Comparison of ENCODE assay signal across 8 mouse cellular contexts in genomic region chr9:7872775-7873439, GRCm38 (mm10). TPM values are rescaled to one million over a fixed set of nuclear protein-coding genes. Genes with fewer than 3 reads are reported as not detected.
DNase-seq lines count a peak whose midpoint lies in the region; ATAC-seq and TF ChIP-seq lines count a peak whose summit lies in the region.

TSS of gene Birc3 (minus strand) at chr9:7873186.

- H3K4me1 ChIP-seq in embryonic facial prominence, embryonic 11.5 days (ENCODE audit: control insufficient read depth, insufficient read depth, low read length) = no peaks in the 10 kb centered on the region
- peaks cover 6% of the 10 kb centered on the region for H3K4me1 ChIP-seq in heart, adult 2 months (ENCODE audit: control insufficient read depth, insufficient read depth, low read length)
- H3K4me1 ChIP-seq in liver, embryonic 12.5 days = peaks cover 31% of the 10 kb centered on the region
- H3K4me1 ChIP-seq in stomach, postnatal 0 days (replicated peaks; ENCODE audit: control insufficient read depth, insufficient read depth) = no peaks in the 10 kb centered on the region

- TF ChIP-seq POLR2A in heart, adult 2 months (IDR thresholded peaks at IDR 0.05; ENCODE audit: insufficient read depth, low read depth, low read length) = peak; percentile 55; the same call in 1 of the 2 replicates
- TF ChIP-seq POLR2A in myocyte (IDR thresholded peaks at IDR 0.05; ENCODE audit: insufficient read length, low read depth) = no peak

- H3K4me2 ChIP-seq in embryonic facial prominence, embryonic 11.5 days (ENCODE audit: low read depth, low read length) = peak within 1 kb of the TSS; percentile 71
- peak within 1 kb of the TSS; percentile 88 for H3K4me2 ChIP-seq in liver, embryonic 12.5 days
- H3K4me2 ChIP-seq in myocyte (ENCODE audit: low read depth) = peak within 1 kb of the TSS; percentile 2
- peak within 1 kb of the TSS; percentile 86 for H3K4me2 ChIP-seq in stomach, postnatal 0 days (replicated peaks; ENCODE audit: low read depth)

- no peaks in the 10 kb centered on the region; the same call in 1 of the 2 replicates for H3K79me2 ChIP-seq in heart, adult 2 months (replicated peaks; ENCODE audit: control insufficient read depth, insufficient read depth, low read length)
- no peaks in the 10 kb centered on the region for H3K79me2 ChIP-seq in myocyte (ENCODE audit: control insufficient read depth, insufficient read depth)

- DNase-seq in layer of hippocampus, adult 11-12 months (ENCODE audit: low spot score) = peak; percentile 44
- DNase-seq in layer of hippocampus, adult 9-10 months (ENCODE audit: low spot score) = no peak
- peak; percentile 80 for DNase-seq in embryonic facial prominence, embryonic 11.5 days (ENCODE audit: low spot score)
- peak; percentile 85 to 89 for DNase-seq in heart, adult 2 months
- peak; percentile 84 for DNase-seq in kidney, adult 18-20 months
- peak; percentile 81 for DNase-seq in stomach, postnatal 0 days (ENCODE audit: low spot score)

- peak within 1 kb of the TSS; percentile 61 for H3K9ac ChIP-seq in embryonic facial prominence, embryonic 11.5 days (replicated peaks; ENCODE audit: low read length)
- peak within 1 kb of the TSS; percentile 82 for H3K9ac ChIP-seq in heart, adult 2 months (ENCODE audit: low read depth, low read length)
- peak within 1 kb of the TSS; percentile 73 for H3K9ac ChIP-seq in liver, embryonic 12.5 days
- peak within 1 kb of the TSS; percentile 86 for H3K9ac ChIP-seq in stomach, postnatal 0 days (ENCODE audit: low read length)

- H3K9me3 ChIP-seq in embryonic facial prominence, embryonic 11.5 days (replicated peaks; ENCODE audit: control insufficient read depth, low read length) = no peaks in the 10 kb centered on the region
- H3K9me3 ChIP-seq in liver, embryonic 12.5 days (replicated peaks) = no peaks in the 10 kb centered on the region
- H3K9me3 ChIP-seq in stomach, postnatal 0 days (ENCODE audit: control insufficient read depth, low read length) = no peaks in the 10 kb centered on the region

- intact Hi-C loops in heart, adult 2 months (cut with DNase I) = loop anchor here (2.0 kb wide), 1 partner anchor 36 kb away; the partner anchor contains the start of gene Birc2

- no peaks in the 10 kb centered on the region for H3K27me3 ChIP-seq in embryonic facial prominence, embryonic 11.5 days (ENCODE audit: control insufficient read depth, insufficient read depth, low read length)
- H3K27me3 ChIP-seq in heart, adult 2 months (ENCODE audit: control insufficient read depth, insufficient read depth, low read length) = no peaks in the 10 kb centered on the region
- H3K27me3 ChIP-seq in liver, embryonic 12.5 days (replicated peaks) = 0 out of 2 replicates have a peak, but pooled peaks cover under 1% of the 10 kb centered on the region
- no peaks in the 10 kb centered on the region for H3K27me3 ChIP-seq in myocyte (ENCODE audit: control insufficient read depth, insufficient read depth, insufficient read length)
- H3K27me3 ChIP-seq in stomach, postnatal 0 days (ENCODE audit: control insufficient read depth, insufficient read depth, low read length) = no peaks in the 10 kb centered on the region

- H3ac ChIP-seq in myocyte (ENCODE audit: control insufficient read depth, insufficient read length) = no peak within 1 kb of the TSS

- peak within 1 kb of the TSS; percentile 14; the same call in 1 of the 2 replicates for H3K27ac ChIP-seq in embryonic facial prominence, embryonic 11.5 days (replicated peaks; ENCODE audit: low read depth, low read length)
- peak within 1 kb of the TSS; percentile 86 for H3K27ac ChIP-seq in heart, adult 2 months
- peak within 1 kb of the TSS; percentile 76 for H3K27ac ChIP-seq in liver, embryonic 12.5 days
- H3K27ac ChIP-seq in stomach, postnatal 0 days (replicated peaks) = peak within 1 kb of the TSS; percentile 93

- 4% methylated on average over 26 of the region's 26 CpGs for WGBS in embryonic facial prominence, embryonic 11.5 days
- WGBS in heart, adult 2 months = 1% methylated on average over 26 of the region's 26 CpGs
- WGBS in liver, embryonic 12.5 days (ENCODE audit: insufficient replicate concordance) = 2% methylated on average over 26 of the region's 26 CpGs
- 3% methylated on average over 26 of the region's 26 CpGs for WGBS in stomach, postnatal 0 days

- 0 out of 2 replicates have a peak, but pooled peaks have one; percentile 21 for TF ChIP-seq EP300 in heart, adult 2 months (IDR thresholded peaks at IDR 0.05; ENCODE audit: insufficient read depth, low read depth, low read length)
- no peak for TF ChIP-seq EP300 in stomach, postnatal 0 days (optimal IDR thresholded peaks at IDR 0.05)

- TF ChIP-seq CTCF in heart, adult 2 months (IDR thresholded peaks at IDR 0.05) = no peak
- TF ChIP-seq CTCF in stomach, postnatal 0 days (IDR thresholded peaks at IDR 0.05; ENCODE audit: low read depth) = 0 out of 2 replicates have a peak, but pooled peaks have one; percentile 1

- peak; percentile 91 for ATAC-seq in embryonic facial prominence, embryonic 11.5 days (replicated peaks; ENCODE audit: insufficient number of reproducible peaks, low FRiP score, low TSS enrichment, low read depth)
- peak; percentile 99 for ATAC-seq in liver, embryonic 12.5 days
- ATAC-seq in stomach, postnatal 0 days (ENCODE audit: low FRiP score, low TSS enrichment) = peak; percentile 93

- peak within 1 kb of the TSS; percentile 42 for H3K4me3 ChIP-seq in embryonic facial prominence, embryonic 11.5 days (ENCODE audit: low read depth, low read length)
- peak within 1 kb of the TSS; percentile 75 for H3K4me3 ChIP-seq in heart, adult 2 months
- H3K4me3 ChIP-seq in liver, embryonic 12.5 days = peak within 1 kb of the TSS; percentile 66
- H3K4me3 ChIP-seq in myocyte = no peak within 1 kb of the TSS
- H3K4me3 ChIP-seq in stomach, postnatal 0 days (ENCODE audit: low read depth, low read length) = peak within 1 kb of the TSS; percentile 62

- no peaks in the 10 kb centered on the region for H3K36me3 ChIP-seq in embryonic facial prominence, embryonic 11.5 days (replicated peaks; ENCODE audit: control insufficient read depth, insufficient read depth, low read depth, low read length)
- no peaks in the 10 kb centered on the region; the same call in 1 of the 2 replicates for H3K36me3 ChIP-seq in heart, adult 2 months (ENCODE audit: control insufficient read depth, insufficient read depth, low read length)
- peaks cover 4% of the 10 kb centered on the region; the same call in 1 of the 2 replicates for H3K36me3 ChIP-seq in liver, embryonic 12.5 days
- H3K36me3 ChIP-seq in myocyte (ENCODE audit: control insufficient read depth, insufficient read depth) = no peaks in the 10 kb centered on the region
- no peaks in the 10 kb centered on the region; the same call in 1 of the 2 replicates for H3K36me3 ChIP-seq in stomach, postnatal 0 days (ENCODE audit: control insufficient read depth, insufficient read depth, low read length)

TF ChIP-seq in myocyte, 11 proteins besides CTCF, POLR2A, EP300 and RAD21:
- TF ChIP-seq MYOG (IDR thresholded peaks at IDR 0.05; ENCODE audit: control insufficient read depth in 1 of 3, insufficient read depth in 1 of 3, insufficient read length in 2 of 3, low read depth in 2 of 3) = no peak
- TF ChIP-seq TCF3 (IDR thresholded peaks at IDR 0.05; ENCODE audit: insufficient read length, low read depth) = no peak
- TF ChIP-seq MAX (IDR thresholded peaks at IDR 0.05; ENCODE audit: low read depth) = no peak
- TF ChIP-seq TCF12 (IDR thresholded peaks at IDR 0.05; ENCODE audit: insufficient read depth, poor library complexity, severe bottlenecking) = no peak
- no peak for TF ChIP-seq MYOD1 (IDR thresholded peaks at IDR 0.05; ENCODE audit: control insufficient read depth in 1 of 3, insufficient read length in 2 of 3, low read depth in 2 of 3)
- no peak for TF ChIP-seq SRF (IDR thresholded peaks at IDR 0.05; ENCODE audit: control insufficient read depth, insufficient read length, low read depth)
- no peak for TF ChIP-seq E2F4 (IDR thresholded peaks at IDR 0.05; ENCODE audit: insufficient read depth)
- no peak for TF ChIP-seq REST (IDR thresholded peaks at IDR 0.05; ENCODE audit: insufficient read depth, insufficient read length)
- TF ChIP-seq POLR2AphosphoS2 (IDR thresholded peaks at IDR 0.05; ENCODE audit: insufficient read length, low read depth) = no peak
- TF ChIP-seq CEBPB (IDR thresholded peaks at IDR 0.05; ENCODE audit: insufficient read depth, poor library complexity, severe bottlenecking) = no peak
- no peak for TF ChIP-seq USF1 (IDR thresholded peaks at IDR 0.05; ENCODE audit: low read depth)

RNA-seq across cellular contexts. Expression of gene Birc3, which starts in this region (rescaled TPM):
- 6.5 and 8.6 TPM in 2 replicates for polyA plus RNA-seq in embryonic facial prominence, embryonic 11.5 days (2014; fragmentation: Nextera tagmentation; extraction: Ambion mirVana)
- total RNA-seq in heart, adult 2 months (2021) = 1 to 10 TPM; 8.7 to 9.7 TPM
- polyA plus RNA-seq in heart, adult 2 months (2012; rRNA removed) = 9.0 and 10.4 TPM in 2 replicates
- polyA plus RNA-seq in liver, embryonic 12.5 days (2016; fragmentation: Nextera tagmentation; extraction: Ambion mirVana) = 6.7 and 6.9 TPM in 2 replicates
- 0.14 TPM for polyA plus RNA-seq in myocyte (2012; fragmentation: generic; extraction: Trizol)
- 5.1 and 5.2 TPM in 2 replicates for polyA plus RNA-seq in stomach, postnatal 0 days (2015; fragmentation: Nextera tagmentation; extraction: Ambion mirVana)

Comparison
In these comparisons a context has a peak if more than half of its experiments do, and no peak if none do; other contexts are left out.
1. H3K27ac ChIP-seq: peak in every context shown above with its lines; median percentile 93 in stomach, postnatal 0 days; 86 in heart, adult 2 months; 76 in liver, embryonic 12.5 days; 14 in embryonic facial prominence, embryonic 11.5 days.
2. H3K4me2 ChIP-seq: peak in every context shown above with its lines; median percentile 88 in liver, embryonic 12.5 days; 86 in stomach, postnatal 0 days; 71 in embryonic facial prominence, embryonic 11.5 days; 2 in myocyte.